Mouse (Mus musculus) liver, adult 2 months (tissue): ENCODE data around the gene Itgb1bp1.

Experiments used
- CTCF ChIP-seq: fragments of 200-500 bp; IDR thresholded peaks from 2 replicates; pipeline ENCODE4 v1.5.1; 2011; ENCODE audit warnings: low read depth, low read length, control low read depth
- POLR2A ChIP-seq: fragments of 200-500 bp; IDR thresholded peaks from 2 replicates; pipeline ENCODE4 v1.6.1; 2011; ENCODE audit warnings: low read length, control low read depth; ENCODE audit not compliant: insufficient read depth; ENCODE audit errors: extremely low read depth

DNA sequence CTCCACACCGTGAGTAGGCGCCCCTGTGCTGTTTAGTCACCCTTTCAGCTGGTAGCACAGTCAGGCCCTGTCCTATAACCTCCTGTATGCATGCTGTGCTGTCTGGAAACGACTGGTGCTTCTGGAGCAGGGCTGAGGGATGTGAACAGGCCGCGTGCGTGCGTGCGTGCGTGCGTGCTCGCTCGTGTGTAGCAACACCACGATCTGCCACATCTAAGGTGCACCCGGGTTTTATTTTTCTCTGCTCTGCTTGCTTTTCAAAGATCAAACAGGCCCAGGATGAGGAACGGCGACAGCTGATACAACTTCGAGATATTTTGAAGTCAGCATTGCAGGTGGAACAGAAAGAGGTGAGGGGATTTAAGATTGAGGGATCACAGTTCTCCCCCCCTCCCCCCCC is 73.2 kb downstream of the Itgb1bp1 start:
- TF ChIP-seq CTCF (no peak), POLR2A (no peak)
